Mouse (Mus musculus): Measurements from ENCODE around the gene Gm37240. TPM values are rescaled to one million over a fixed set of nuclear protein-coding genes. Genes with fewer than 3 reads are reported as not detected.

The Gm37240 gene
- polyA plus RNA-seq, 1 experiment from 2014 or later: 3.2 TPM

GRCm38 (mm10) chr3:85251631-85252030 lies 635.7 kb downstream of the Gm37240 start:
- ATAC-seq (replicated peaks; ENCODE audit: insufficient number of reproducible peaks, low FRiP score, low TSS enrichment, low read depth): no peak
- no peak overlapping the region for H3K27ac ChIP-seq (replicated peaks; ENCODE audit: low read depth, low read length)

GRCm38 (mm10) chr3:85246131-85246530 lies 641.2 kb downstream of the Gm37240 start:
- H3K4me2 ChIP-seq (ENCODE audit: low read depth, low read length): no peak overlapping the region
- H3K9ac ChIP-seq (replicated peaks; ENCODE audit: low read length): no peak overlapping the region
- no peaks in the 10 kb centered on the region for H3K4me1 ChIP-seq (ENCODE audit: control insufficient read depth, insufficient read depth, low read length)
- no peak overlapping the region for H3K27ac ChIP-seq (replicated peaks; ENCODE audit: low read depth, low read length)
- H3K9me3 ChIP-seq (replicated peaks; ENCODE audit: control insufficient read depth, low read length): no peaks in the 10 kb centered on the region
- 83% methylated on average over 3 of the region's 3 CpGs for WGBS
- no peaks in the 10 kb centered on the region for H3K36me3 ChIP-seq (replicated peaks; ENCODE audit: control insufficient read depth, insufficient read depth, low read depth, low read length)
- no peak for ATAC-seq (replicated peaks; ENCODE audit: insufficient number of reproducible peaks, low FRiP score, low TSS enrichment, low read depth)
- H3K4me3 ChIP-seq (ENCODE audit: low read depth, low read length): no peak overlapping the region
- DNase-seq (ENCODE audit: low spot score): no peak
- no peaks in the 10 kb centered on the region for H3K27me3 ChIP-seq (ENCODE audit: control insufficient read depth, insufficient read depth, low read length)

More at GRCm38 (mm10) chr3:85251631-85252030, 635.7 kb downstream of the Gm37240 start:
- H3K4me2 ChIP-seq (ENCODE audit: low read depth, low read length): no peak overlapping the region
- H3K36me3 ChIP-seq (replicated peaks; ENCODE audit: control insufficient read depth, insufficient read depth, low read depth, low read length): no peaks in the 10 kb centered on the region
- H3K9me3 ChIP-seq (replicated peaks; ENCODE audit: control insufficient read depth, low read length): no peaks in the 10 kb centered on the region
- H3K4me1 ChIP-seq (ENCODE audit: control insufficient read depth, insufficient read depth, low read length): no peaks in the 10 kb centered on the region
- H3K9ac ChIP-seq (replicated peaks; ENCODE audit: low read length): no peak overlapping the region
- H3K4me3 ChIP-seq (ENCODE audit: low read depth, low read length): no peak overlapping the region
- 73% methylated on average over 6 of the region's 6 CpGs for WGBS
- DNase-seq (ENCODE audit: low spot score): no peak
- no peaks in the 10 kb centered on the region for H3K27me3 ChIP-seq (ENCODE audit: control insufficient read depth, insufficient read depth, low read length)

- WGBS: 79% methylated on average over 3 of the region's 3 CpGs
- H3K36me3 ChIP-seq (replicated peaks; ENCODE audit: control insufficient read depth, insufficient read depth, low read depth, low read length): no peaks in the 10 kb centered on the region
- H3K4me2 ChIP-seq (ENCODE audit: low read depth, low read length): no peak overlapping the region
- no peak overlapping the region for H3K27ac ChIP-seq (replicated peaks; ENCODE audit: low read depth, low read length)
- no peaks in the 10 kb centered on the region for H3K27me3 ChIP-seq (ENCODE audit: control insufficient read depth, insufficient read depth, low read length)
- H3K4me3 ChIP-seq (ENCODE audit: low read depth, low read length): no peak overlapping the region
- DNase-seq (ENCODE audit: low spot score) (no peak), ATAC-seq (replicated peaks; ENCODE audit: insufficient number of reproducible peaks, low FRiP score, low TSS enrichment, low read depth) (no peak)
- H3K4me1 ChIP-seq (ENCODE audit: control insufficient read depth, insufficient read depth, low read length): no peaks in the 10 kb centered on the region
- no peak overlapping the region for H3K9ac ChIP-seq (replicated peaks; ENCODE audit: low read length)
- H3K9me3 ChIP-seq (replicated peaks; ENCODE audit: control insufficient read depth, low read length): no peaks in the 10 kb centered on the region
Measured at GRCm38 (mm10) chr3:85236546-85236945, 650.8 kb downstream of the Gm37240 start.

- ATAC-seq (replicated peaks; ENCODE audit: insufficient number of reproducible peaks, low FRiP score, low TSS enrichment, low read depth): no peak
- no peaks in the 10 kb centered on the region for H3K9me3 ChIP-seq (replicated peaks; ENCODE audit: control insufficient read depth, low read length)
- no peaks in the 10 kb centered on the region for H3K4me1 ChIP-seq (ENCODE audit: control insufficient read depth, insufficient read depth, low read length)
- H3K4me2 ChIP-seq (ENCODE audit: low read depth, low read length): no peak overlapping the region
- no peaks in the 10 kb centered on the region for H3K27me3 ChIP-seq (ENCODE audit: control insufficient read depth, insufficient read depth, low read length)
- no peaks in the 10 kb centered on the region for H3K36me3 ChIP-seq (replicated peaks; ENCODE audit: control insufficient read depth, insufficient read depth, low read depth, low read length)
- no peak overlapping the region for H3K9ac ChIP-seq (replicated peaks; ENCODE audit: low read length)
- H3K27ac ChIP-seq (replicated peaks; ENCODE audit: low read depth, low read length): no peak overlapping the region
- 46% methylated on average over 6 of the region's 6 CpGs for WGBS
- H3K4me3 ChIP-seq (ENCODE audit: low read depth, low read length): no peak overlapping the region
- no peak for DNase-seq (ENCODE audit: low spot score)
Measured at GRCm38 (mm10) chr3:85232846-85233245, 654.5 kb downstream of the Gm37240 start.

GRCm38 (mm10) chr3:85222046-85222445 lies 665.3 kb downstream of the Gm37240 start:
- H3K36me3 ChIP-seq (replicated peaks; ENCODE audit: control insufficient read depth, insufficient read depth, low read depth, low read length): no peaks in the 10 kb centered on the region
- H3K4me1 ChIP-seq (ENCODE audit: control insufficient read depth, insufficient read depth, low read length): no peaks in the 10 kb centered on the region
- H3K4me3 ChIP-seq (ENCODE audit: low read depth, low read length): no peak overlapping the region
- ATAC-seq (replicated peaks; ENCODE audit: insufficient number of reproducible peaks, low FRiP score, low TSS enrichment, low read depth): no peak
- H3K9me3 ChIP-seq (replicated peaks; ENCODE audit: control insufficient read depth, low read length): no peaks in the 10 kb centered on the region
- H3K4me2 ChIP-seq (ENCODE audit: low read depth, low read length): no peak overlapping the region
- H3K27ac ChIP-seq (replicated peaks; ENCODE audit: low read depth, low read length): no peak overlapping the region
- WGBS: 84% methylated on average over 5 of the region's 5 CpGs
- H3K27me3 ChIP-seq (ENCODE audit: control insufficient read depth, insufficient read depth, low read length): no peaks in the 10 kb centered on the region
- no peak for DNase-seq (ENCODE audit: low spot score)
- H3K9ac ChIP-seq (replicated peaks; ENCODE audit: low read length): no peak overlapping the region

GRCm38 (mm10) chr3:85214926-85215325 lies 672.4 kb downstream of the Gm37240 start:
- Histone ChIP-seq H3K27ac (replicated peaks; ENCODE audit: low read depth, low read length) (no peak overlapping the region), H3K4me2 (ENCODE audit: low read depth, low read length) (no peak overlapping the region), H3K4me3 (ENCODE audit: low read depth, low read length) (no peak overlapping the region), H3K27me3 (ENCODE audit: control insufficient read depth, insufficient read depth, low read length) (no peaks in the 10 kb centered on the region), H3K4me1 (ENCODE audit: control insufficient read depth, insufficient read depth, low read length) (no peaks in the 10 kb centered on the region), H3K9ac (replicated peaks; ENCODE audit: low read length) (no peak overlapping the region), H3K36me3 (replicated peaks; ENCODE audit: control insufficient read depth, insufficient read depth, low read depth, low read length) (no peaks in the 10 kb centered on the region), H3K9me3 (replicated peaks; ENCODE audit: control insufficient read depth, low read length) (no peaks in the 10 kb centered on the region)
- 89% methylated on average over 5 of the region's 5 CpGs for WGBS
- ATAC-seq (replicated peaks; ENCODE audit: insufficient number of reproducible peaks, low FRiP score, low TSS enrichment, low read depth): no peak
- no peak for DNase-seq (ENCODE audit: low spot score)

GRCm38 (mm10) chr3:85212751-85213350 lies 674.5 kb downstream of the Gm37240 start:
- Histone ChIP-seq H3K27me3 (ENCODE audit: control insufficient read depth, insufficient read depth, low read length) (no peaks in the 10 kb centered on the region), H3K4me2 (ENCODE audit: low read depth, low read length) (no peak overlapping the region), H3K4me3 (ENCODE audit: low read depth, low read length) (no peak overlapping the region), H3K9me3 (replicated peaks; ENCODE audit: control insufficient read depth, low read length) (no peaks in the 10 kb centered on the region), H3K9ac (replicated peaks; ENCODE audit: low read length) (no peak overlapping the region), H3K36me3 (replicated peaks; ENCODE audit: control insufficient read depth, insufficient read depth, low read depth, low read length) (no peaks in the 10 kb centered on the region), H3K4me1 (ENCODE audit: control insufficient read depth, insufficient read depth, low read length) (no peaks in the 10 kb centered on the region), H3K27ac (replicated peaks; ENCODE audit: low read depth, low read length) (no peak overlapping the region)
- ATAC-seq (replicated peaks; ENCODE audit: insufficient number of reproducible peaks, low FRiP score, low TSS enrichment, low read depth): no peak
- WGBS: 82% methylated on average over 9 of the region's 9 CpGs
- DNase-seq (ENCODE audit: low spot score): no peak

GRCm38 (mm10) chr3:85209887-85210844 lies 677.2 kb downstream of the Gm37240 start:
- Histone ChIP-seq H3K27ac (replicated peaks; ENCODE audit: low read depth, low read length) (no peak overlapping the region), H3K36me3 (replicated peaks; ENCODE audit: control insufficient read depth, insufficient read depth, low read depth, low read length) (no peaks in the 10 kb centered on the region), H3K9me3 (replicated peaks; ENCODE audit: control insufficient read depth, low read length) (no peaks in the 10 kb centered on the region), H3K4me3 (ENCODE audit: low read depth, low read length) (no peak overlapping the region), H3K27me3 (ENCODE audit: control insufficient read depth, insufficient read depth, low read length) (no peaks in the 10 kb centered on the region), H3K4me2 (ENCODE audit: low read depth, low read length) (no peak overlapping the region), H3K9ac (replicated peaks; ENCODE audit: low read length) (no peak overlapping the region), H3K4me1 (ENCODE audit: control insufficient read depth, insufficient read depth, low read length) (no peaks in the 10 kb centered on the region)
- DNase-seq (ENCODE audit: low spot score): no peak
- ATAC-seq (replicated peaks; ENCODE audit: insufficient number of reproducible peaks, low FRiP score, low TSS enrichment, low read depth): no peak
- 72% methylated on average over 17 of the region's 17 CpGs for WGBS
